Mouse (Mus musculus) G1E (cell line): ENCODE results near the gene 4930519G04Rik.

ENCODE experiments used
- CTCF ChIP-seq: IDR thresholded peaks from 2 replicates; pipeline ENCODE4 v1.5.1; 2012; ENCODE audit warnings: low read depth, low read length, inconsistent platforms, mixed read lengths
- GATA1 ChIP-seq: IDR thresholded peaks from 2 replicates; pipeline ENCODE4 v1.6.1; 2012; ENCODE audit warnings: borderline replicate concordance, low read length, inconsistent platforms, mixed read lengths
- GATA2 ChIP-seq: IDR thresholded peaks from 2 replicates; pipeline ENCODE4 v1.6.1; 2012; ENCODE audit warnings: low read depth, low read length, inconsistent platforms, borderline replicate concordance
- POLR2AphosphoS5 ChIP-seq: IDR thresholded peaks from 2 replicates; pipeline ENCODE4 v1.6.1; 2012; ENCODE audit warnings: low read depth, low read length, inconsistent platforms; ENCODE audit not compliant: insufficient replicate concordance

DNA sequence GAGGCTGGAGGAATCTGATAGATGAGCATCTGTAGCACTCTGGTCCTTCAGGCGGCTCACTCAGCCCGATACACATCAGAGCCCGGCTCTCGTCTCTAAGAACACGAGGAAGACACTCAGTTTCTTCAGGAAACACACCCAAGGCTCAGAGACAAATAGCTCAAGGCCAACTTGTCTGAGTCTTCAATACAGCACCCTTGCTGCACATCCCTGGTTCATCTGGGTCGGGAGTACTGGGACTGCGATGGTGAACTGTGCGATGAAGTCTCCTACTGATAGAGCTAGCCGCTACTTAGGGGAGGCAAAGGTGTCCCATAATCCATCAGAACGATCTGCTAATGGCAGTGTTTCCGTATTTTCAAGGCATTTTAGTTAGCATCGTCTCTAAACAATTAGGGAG lies 5.1 kb downstream of the 4930519G04Rik start, which contains the start of gene Gm9936:
- no peak for TF ChIP-seq CTCF
- no peak for TF ChIP-seq GATA1
- TF ChIP-seq POLR2AphosphoS5: no peak
- TF ChIP-seq GATA2: no peak
